Mouse (Mus musculus) hindbrain, embryonic 10.5 days (tissue): ENCODE measurements around the gene Hlx. TPM values are rescaled to one million over a fixed set of nuclear protein-coding genes. Genes with fewer than 3 reads are reported as not detected.
A peak's percentile ranks its signal among the peaks of the same experiment; 100 is the strongest.

Source experiments
- DNase-seq: peaks from one replicate; pipeline ENCODE4 v3.0.0-alpha.2; 2017; ENCODE audit warnings: low spot score
- H3K27ac ChIP-seq: fragments of 300-500 bp; sonication (generic); 2 replicates; pipeline ENCODE4 v1.5.1; 2016; ENCODE audit warnings: mild to moderate bottlenecking, moderate library complexity
- H3K27me3 ChIP-seq: fragments of 300-500 bp; sonication (generic); 2 replicates; pipeline ENCODE4 v1.6.1; 2016; ENCODE audit warnings: mild to moderate bottlenecking; ENCODE audit not compliant: poor library complexity, insufficient read depth, severe bottlenecking
- H3K36me3 ChIP-seq: fragments of 300-500 bp; sonication (generic); 2 replicates; pipeline ENCODE4 v1.6.1; 2016; ENCODE audit warnings: mild to moderate bottlenecking, moderate library complexity
- H3K4me1 ChIP-seq: fragments of 300-500 bp; sonication (generic); replicated peaks from 2 replicates; pipeline ENCODE4 v1.6.1; 2016; ENCODE audit warnings: mild to moderate bottlenecking
- H3K4me3 ChIP-seq: fragments of 300-500 bp; sonication (generic); 2 replicates; pipeline ENCODE4 v1.5.1; 2016; ENCODE audit warnings: mild to moderate bottlenecking, moderate library complexity
- H3K9me3 ChIP-seq: fragments of 300-500 bp; sonication (generic); 2 replicates; pipeline ENCODE4 v1.6.1; 2016; ENCODE audit warnings: mild to moderate bottlenecking, moderate library complexity
- WGBS: fragments of 180-500 bp; shearing (Covaris S2); methylation state at CpG from one replicate; pipeline ENCODE4 v1.1.7; 2016; 5-methylcytosine and 5-hydroxymethylcytosine counted together
- polyA plus RNA-seq: library from polyadenylated mRNA; unstranded; fragments of >200 nt; fragmentation: Nextera tagmentation; extraction: Ambion mirVana; gene quantifications from 2 replicates; pipeline ENCODE4 v1.2.1, GENCODE M21; 2016

Gene Hlx
- polyA plus RNA-seq, 1 experiment from 2014 or later, result 6.9 TPM

- no peaks in the 10 kb centered on the region for H3K36me3 ChIP-seq
- 3% methylated on average over 19 of the region's 19 CpGs for WGBS
- peaks cover 97% of the 10 kb centered on the region for H3K27me3 ChIP-seq
- peaks cover 29% of the 10 kb centered on the region for H3K4me1 ChIP-seq
- peak; percentile 49 for DNase-seq
- H3K27ac ChIP-seq, result no peak overlapping the region
- H3K4me3 ChIP-seq, result peak overlapping the region; percentile 63
- no peaks in the 10 kb centered on the region for H3K9me3 ChIP-seq
Measured at GRCm38 (mm10) chr1:184729357-184730140, 2.9 kb downstream of the Hlx start.

GRCm38 (mm10) chr1:184728561-184729115 is 3.8 kb downstream of the Hlx start:
- Histone ChIP-seq H3K9me3 (no peaks in the 10 kb centered on the region), H3K27ac (no peak overlapping the region), H3K36me3 (no peaks in the 10 kb centered on the region), H3K27me3 (peaks cover 97% of the 10 kb centered on the region), H3K4me3 (no peak overlapping the region), H3K4me1 (peaks cover 26% of the 10 kb centered on the region)
- WGBS, result 5% methylated on average over 6 of the region's 6 CpGs
- peak; percentile 28 for DNase-seq

GRCm38 (mm10) chr1:184727401-184728265 is 4.8 kb downstream of the Hlx start:
- Histone ChIP-seq H3K36me3 (no peaks in the 10 kb centered on the region), H3K9me3 (no peaks in the 10 kb centered on the region), H3K4me1 (peaks cover 21% of the 10 kb centered on the region), H3K27ac (no peak overlapping the region), H3K27me3 (peaks cover 97% of the 10 kb centered on the region), H3K4me3 (peak overlapping the region; percentile 52)
- peak; percentile 74 for DNase-seq
- WGBS, result 1% methylated on average over 49 of the region's 49 CpGs

GRCm38 (mm10) chr1:184726576-184727300 is 5.7 kb downstream of the Hlx start:
- WGBS, result 4% methylated on average over 16 of the region's 16 CpGs

GRCm38 (mm10) chr1:184725318-184725790 is 7.1 kb downstream of the Hlx start:
- WGBS, result 1% methylated on average over 11 of the region's 11 CpGs
- no peaks in the 10 kb centered on the region for H3K9me3 ChIP-seq
- H3K27ac ChIP-seq, result no peak overlapping the region
- DNase-seq, result peak; percentile 31
- peaks cover 100% of the 10 kb centered on the region for H3K27me3 ChIP-seq
- H3K4me3 ChIP-seq, result no peak overlapping the region
- no peaks in the 10 kb centered on the region for H3K36me3 ChIP-seq
- peaks cover 10% of the 10 kb centered on the region for H3K4me1 ChIP-seq

More at GRCm38 (mm10) chr1:184726576-184727300, 5.7 kb downstream of the Hlx start:
- H3K4me3 ChIP-seq, result no peak overlapping the region
- no peak overlapping the region for H3K27ac ChIP-seq
- H3K36me3 ChIP-seq, result no peaks in the 10 kb centered on the region
- peaks cover 100% of the 10 kb centered on the region for H3K27me3 ChIP-seq
- peak; percentile 52 for DNase-seq
- H3K9me3 ChIP-seq, result no peaks in the 10 kb centered on the region
- H3K4me1 ChIP-seq, result peaks cover 15% of the 10 kb centered on the region

- H3K27me3 ChIP-seq, result peaks cover 100% of the 10 kb centered on the region
- WGBS, result 1% methylated on average over 23 of the region's 23 CpGs
- DNase-seq, result peak; percentile 35
Measured at GRCm38 (mm10) chr1:184724551-184725317, 7.7 kb downstream of the Hlx start.

GRCm38 (mm10) chr1:184723899-184724298 is 8.5 kb downstream of the Hlx start:
- peak; percentile 8 for DNase-seq
- Histone ChIP-seq H3K36me3 (no peaks in the 10 kb centered on the region), H3K27ac (no peak overlapping the region), H3K9me3 (no peaks in the 10 kb centered on the region), H3K27me3 (peaks cover 100% of the 10 kb centered on the region), H3K4me1 (peaks cover 10% of the 10 kb centered on the region), H3K4me3 (no peak overlapping the region)
- 2% methylated on average over 3 of the region's 3 CpGs for WGBS

More at GRCm38 (mm10) chr1:184724551-184725317, 7.7 kb downstream of the Hlx start:
- peaks cover 10% of the 10 kb centered on the region for H3K4me1 ChIP-seq
- H3K36me3 ChIP-seq, result no peaks in the 10 kb centered on the region
- no peaks in the 10 kb centered on the region for H3K9me3 ChIP-seq
- no peak overlapping the region for H3K27ac ChIP-seq
- H3K4me3 ChIP-seq, result no peak overlapping the region

- no peak overlapping the region for H3K4me3 ChIP-seq
- peaks cover 100% of the 10 kb centered on the region for H3K27me3 ChIP-seq
- H3K27ac ChIP-seq, result no peak overlapping the region
- H3K4me1 ChIP-seq, result peaks cover 15% of the 10 kb centered on the region; the same call in 1 of the 2 replicates
- peak; percentile 9 for DNase-seq
- WGBS, result 2% methylated on average over 9 of the region's 9 CpGs
- H3K9me3 ChIP-seq, result no peaks in the 10 kb centered on the region
- no peaks in the 10 kb centered on the region for H3K36me3 ChIP-seq
Measured at GRCm38 (mm10) chr1:184721121-184721520, 11.3 kb downstream of the Hlx start.

- WGBS, result under 1% methylated on average over 26 of the region's 26 CpGs
- Histone ChIP-seq H3K9me3 (no peaks in the 10 kb centered on the region), H3K27ac (no peak overlapping the region), H3K36me3 (no peaks in the 10 kb centered on the region), H3K4me3 (no peak overlapping the region), H3K27me3 (peaks cover 100% of the 10 kb centered on the region), H3K4me1 (peaks cover 16% of the 10 kb centered on the region; the same call in 1 of the 2 replicates)
- peak; percentile 34 for DNase-seq
Measured at GRCm38 (mm10) chr1:184720162-184721025, 12.0 kb downstream of the Hlx start.

GRCm38 (mm10) chr1:184718261-184719120 is 13.9 kb downstream of the Hlx start:
- under 1% methylated on average over 41 of the region's 41 CpGs for WGBS
- Histone ChIP-seq H3K9me3 (no peaks in the 10 kb centered on the region), H3K27ac (no peak overlapping the region), H3K4me3 (no peak overlapping the region), H3K4me1 (peaks cover 16% of the 10 kb centered on the region; the same call in 1 of the 2 replicates), H3K27me3 (peaks cover 100% of the 10 kb centered on the region), H3K36me3 (no peaks in the 10 kb centered on the region)
- DNase-seq, result peak; percentile 56
